Mouse (Mus musculus) limb, embryonic 13.5 days (tissue): ENCODE measurements around the gene Ttyh1. TPM values are rescaled to one million over a fixed set of nuclear protein-coding genes. Genes with fewer than 3 reads are reported as not detected.
A peak's percentile ranks its signal among the peaks of the same experiment; 100 is the strongest.
"Not testable (repeated sequence)": the region's sequence is repeated elsewhere in the genome, so short reads cannot be mapped to it uniquely, and the experiment has no call there.

Experiments
- ATAC-seq: fragments of 200-750 bp; cut with Nextera tagmentation; 2 replicates; pipeline ENCODE4 v1.8.0; 2017; ENCODE audit warnings: low read depth, moderate number of reproducible peaks, moderate TSS enrichment; ENCODE audit not compliant: low FRiP score
- H3K27ac ChIP-seq: fragments of 300-500 bp; sonication (generic); 2 replicates; pipeline ENCODE4 v1.5.1; 2015; ENCODE audit warnings: inconsistent platforms, mild to moderate bottlenecking, moderate library complexity
- H3K27me3 ChIP-seq: fragments of 300-500 bp; sonication (generic); 2 replicates; pipeline ENCODE4 v1.6.1; 2015; ENCODE audit warnings: mild to moderate bottlenecking, inconsistent platforms
- H3K36me3 ChIP-seq: fragments of 300-500 bp; sonication (generic); 2 replicates; pipeline ENCODE4 v1.6.1; 2015; ENCODE audit warnings: inconsistent platforms, mild to moderate bottlenecking, moderate library complexity
- H3K4me1 ChIP-seq: fragments of 300-500 bp; sonication (generic); 2 replicates; pipeline ENCODE4 v1.6.1; 2015; ENCODE audit warnings: inconsistent platforms
- H3K4me2 ChIP-seq: fragments of 300-500 bp; sonication (generic); replicated peaks from 2 replicates; pipeline ENCODE4 v1.6.1; 2015; ENCODE audit warnings: inconsistent platforms, mild to moderate bottlenecking, moderate library complexity
- H3K4me3 ChIP-seq: fragments of 300-500 bp; sonication (generic); 2 replicates; pipeline ENCODE4 v1.5.1; 2015; ENCODE audit warnings: moderate library complexity, mild to moderate bottlenecking, inconsistent platforms
- H3K9ac ChIP-seq: fragments of 300-500 bp; sonication (generic); 2 replicates; pipeline ENCODE4 v1.6.1; 2015; ENCODE audit warnings: mild to moderate bottlenecking, inconsistent platforms
- H3K9me3 ChIP-seq: fragments of 300-500 bp; sonication (generic); 2 replicates; pipeline ENCODE4 v1.6.1; 2016; ENCODE audit warnings: inconsistent platforms
- WGBS: fragments of 180-500 bp; shearing (Covaris S2); methylation state at CpG from one replicate; pipeline ENCODE4 v1.1.7; 2015; 5-methylcytosine and 5-hydroxymethylcytosine counted together
- polyA plus RNA-seq: library from polyadenylated mRNA; unstranded; fragments of >200 nt; fragmentation: Nextera tagmentation; extraction: Ambion mirVana; gene quantifications from 2 replicates; pipeline ENCODE4 v1.2.1, GENCODE M21; 2015

Gene Ttyh1
- polyA plus RNA-seq, 1 experiment from 2014 or later, result 2.3 TPM

- Histone ChIP-seq H3K9me3 (no peaks in the 10 kb centered on the region), H3K4me1 (peaks cover 29% of the 10 kb centered on the region), H3K27me3 (peaks cover 11% of the 10 kb centered on the region), H3K4me3 (no peak overlapping the region), H3K9ac (no peak overlapping the region), H3K4me2 (no peak overlapping the region), H3K27ac (no peak overlapping the region), H3K36me3 (peaks cover 78% of the 10 kb centered on the region)
- ATAC-seq, result no peak
- 91% methylated on average over 23 of the region's 23 CpGs for WGBS
Measured at GRCm38 (mm10) chr7:4146241-4147180, 27.3 kb downstream of the Ttyh1 start.

- Histone ChIP-seq H3K4me3 (no peak overlapping the region), H3K36me3 (peaks cover 72% of the 10 kb centered on the region), H3K4me2 (no peak overlapping the region), H3K9ac (no peak overlapping the region), H3K9me3 (no peaks in the 10 kb centered on the region), H3K27me3 (peaks cover 19% of the 10 kb centered on the region), H3K4me1 (peaks cover 29% of the 10 kb centered on the region), H3K27ac (no peak overlapping the region)
- ATAC-seq, result no peak
- WGBS, result 94% methylated on average over 20 of the region's 20 CpGs
Measured at GRCm38 (mm10) chr7:4147371-4147770, 28.2 kb downstream of the Ttyh1 start.

DNA sequence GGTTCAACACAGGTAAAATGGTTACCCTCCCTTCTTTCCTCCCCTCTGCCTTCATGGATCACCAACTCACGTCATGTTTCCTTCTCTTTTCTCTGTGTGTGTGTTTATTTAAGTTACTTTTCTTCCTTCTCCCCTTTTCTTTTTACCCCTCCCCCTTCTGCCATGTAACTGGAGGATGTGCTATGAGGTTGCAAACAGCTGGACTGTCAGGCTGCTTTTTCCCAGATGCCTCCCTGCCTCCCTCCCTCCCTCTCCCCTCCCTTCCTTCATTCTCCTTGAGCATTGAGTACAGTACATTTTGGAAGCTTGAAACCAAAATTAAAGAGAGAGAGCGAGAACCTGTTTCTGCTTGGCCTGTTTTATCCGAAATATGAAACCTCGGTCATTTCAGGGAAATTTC, 28.6 kb downstream of the Ttyh1 start:
- H3K27ac ChIP-seq, result peak overlapping the region; percentile 89; the same call in 1 of the 2 replicates
- peaks cover 67% of the 10 kb centered on the region for H3K36me3 ChIP-seq

DNA sequence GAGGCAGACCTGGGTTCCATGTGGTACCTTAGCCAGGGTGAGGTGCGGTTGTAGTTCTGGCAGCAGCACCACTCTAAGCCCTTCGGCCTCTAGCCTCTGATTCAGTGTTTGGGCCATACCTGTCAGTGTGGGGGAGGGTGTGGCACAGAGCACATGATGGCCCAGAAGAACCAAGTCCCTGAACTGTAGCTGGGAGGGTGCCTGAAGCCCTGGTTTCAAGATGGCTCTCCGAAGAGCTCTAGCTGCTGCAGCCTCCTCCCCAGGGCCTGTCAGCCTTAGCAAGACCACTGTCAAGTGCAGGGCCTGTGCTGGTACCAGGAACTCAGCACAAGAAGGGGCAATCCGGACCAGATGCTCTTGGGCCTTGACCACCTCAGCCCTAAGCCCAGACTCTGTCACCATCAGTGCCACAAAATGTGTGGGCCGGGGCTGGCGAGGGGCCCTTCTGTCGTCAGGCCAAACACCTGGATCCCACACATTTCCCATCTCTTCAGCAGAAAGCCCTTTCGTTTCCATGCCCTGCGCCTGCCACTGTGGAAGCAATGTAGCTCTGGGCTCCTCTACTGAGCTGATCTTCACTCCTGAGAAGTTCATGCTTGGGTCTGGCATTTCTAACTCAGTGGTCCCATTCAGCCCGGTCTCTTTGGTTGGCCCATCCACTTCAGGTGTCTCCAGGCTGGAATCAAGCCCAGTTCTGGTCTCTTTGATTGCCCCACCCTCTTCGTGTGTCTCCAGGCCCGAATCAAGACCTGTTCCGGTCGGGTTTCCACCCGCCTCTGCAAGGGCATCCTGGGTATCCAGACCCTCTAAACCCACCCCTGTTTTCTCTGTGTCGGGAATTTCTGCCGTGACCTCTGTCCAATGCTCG, 29.4 kb downstream of the Ttyh1 start:
- H3K36me3 ChIP-seq, result peaks cover 60% of the 10 kb centered on the region
- peak overlapping the region; percentile 89 for H3K27ac ChIP-seq
- peak overlapping the region; percentile 88 for H3K4me2 ChIP-seq
- peaks cover 29% of the 10 kb centered on the region for H3K4me1 ChIP-seq
- H3K27me3 ChIP-seq, result peaks cover 22% of the 10 kb centered on the region
- peak overlapping the region; percentile 85 for H3K9ac ChIP-seq
- ATAC-seq, result no peak
- no peaks in the 10 kb centered on the region for H3K9me3 ChIP-seq
- 27% methylated on average over 18 of the region's 18 CpGs for WGBS
- peak overlapping the region; percentile 70 for H3K4me3 ChIP-seq

More for the DNA sequence above, 28.6 kb downstream of the Ttyh1 start:
- no peak for ATAC-seq
- Histone ChIP-seq H3K4me2 (no peak overlapping the region), H3K4me3 (peak overlapping the region; percentile 70; the same call in 1 of the 2 replicates), H3K9ac (no peak overlapping the region), H3K4me1 (peaks cover 29% of the 10 kb centered on the region), H3K9me3 (no peaks in the 10 kb centered on the region), H3K27me3 (peaks cover 22% of the 10 kb centered on the region)
- WGBS, result 85% methylated on average over 4 of the region's 4 CpGs

- under 1% methylated on average over 63 of the region's 64 CpGs for WGBS
- Histone ChIP-seq H3K4me3 (peak overlapping the region; percentile 70), H3K27ac (peak overlapping the region; percentile 89), H3K9me3 (no peaks in the 10 kb centered on the region), H3K36me3 (peaks cover 51% of the 10 kb centered on the region), H3K4me2 (peak overlapping the region; percentile 88), H3K4me1 (peaks cover 29% of the 10 kb centered on the region), H3K9ac (peak overlapping the region; percentile 85), H3K27me3 (peaks cover 22% of the 10 kb centered on the region)
- peak; percentile 66 for ATAC-seq
Measured at GRCm38 (mm10) chr7:4149209-4150054, 30.2 kb downstream of the Ttyh1 start.

- ATAC-seq, result peak; percentile 18; the same call in 1 of the 2 replicates
- peak within 1 kb of the TSS; percentile 89 for H3K27ac ChIP-seq
- no peaks in the 10 kb centered on the region for H3K9me3 ChIP-seq
- H3K9ac ChIP-seq, result peak within 1 kb of the TSS; percentile 85
- H3K27me3 ChIP-seq, result peaks cover 22% of the 10 kb centered on the region
- H3K4me2 ChIP-seq, result peak within 1 kb of the TSS; percentile 88
- WGBS, result 1% methylated on average over 14 of the region's 14 CpGs
- H3K36me3 ChIP-seq, result peaks cover 44% of the 10 kb centered on the region
- peaks cover 29% of the 10 kb centered on the region for H3K4me1 ChIP-seq
- H3K4me3 ChIP-seq, result peak within 1 kb of the TSS; percentile 70
Measured at GRCm38 (mm10) chr7:4150059-4150541, 30.9 kb downstream of the Ttyh1 start, which contains the start of gene Leng9. Gene Leng9, minus strand, starts transcription at chr7:4150374.

GRCm38 (mm10) chr7:4150811-4151221, 31.6 kb downstream of the Ttyh1 start:
- Histone ChIP-seq H3K36me3 (peaks cover 39% of the 10 kb centered on the region), H3K4me3 (peak overlapping the region; percentile 70), H3K27ac (no peak overlapping the region), H3K4me2 (peak overlapping the region; percentile 88), H3K27me3 (peaks cover 22% of the 10 kb centered on the region), H3K9me3 (no peaks in the 10 kb centered on the region), H3K4me1 (peaks cover 29% of the 10 kb centered on the region), H3K9ac (no peak overlapping the region)
- ATAC-seq, result no peak
- 12% methylated on average over 14 of the region's 14 CpGs for WGBS

DNA sequence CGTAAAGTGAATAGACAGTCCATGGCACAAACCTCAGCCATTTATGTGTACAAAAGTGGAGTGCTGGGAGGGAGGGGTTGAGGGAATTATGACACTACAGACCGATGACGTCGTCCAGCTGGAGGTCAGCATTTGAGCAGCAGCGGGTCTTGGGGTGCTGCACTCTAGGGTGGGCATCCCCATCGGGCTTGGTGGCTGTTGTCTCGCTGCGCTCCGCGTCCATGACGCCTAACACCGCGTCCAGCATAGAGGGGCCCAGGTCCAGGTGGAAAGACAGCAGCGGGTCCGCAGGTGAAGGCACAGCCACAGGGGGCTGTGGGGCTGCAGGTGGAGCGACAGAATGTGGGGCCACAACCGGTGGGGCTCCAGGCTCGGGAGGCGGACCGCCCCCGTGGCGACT, 32.0 kb downstream of the Ttyh1 start:
- Histone ChIP-seq H3K9ac (no peak overlapping the region), H3K9me3 (no peaks in the 10 kb centered on the region), H3K4me3 (no peak overlapping the region), H3K27me3 (peaks cover 22% of the 10 kb centered on the region), H3K4me1 (peaks cover 29% of the 10 kb centered on the region), H3K4me2 (peak overlapping the region; percentile 88), H3K27ac (no peak overlapping the region), H3K36me3 (peaks cover 37% of the 10 kb centered on the region)
- WGBS, result 20% methylated on average over 22 of the region's 22 CpGs
- ATAC-seq, result no peak

GRCm38 (mm10) chr7:4154356-4154755, 35.1 kb downstream of the Ttyh1 start:
- Histone ChIP-seq H3K4me1 (peaks cover 18% of the 10 kb centered on the region), H3K4me3 (no peak overlapping the region), H3K9ac (no peak overlapping the region), H3K27ac (peak overlapping the region; percentile 44; the same call in 1 of the 2 replicates), H3K36me3 (peaks cover 15% of the 10 kb centered on the region), H3K4me2 (no peak overlapping the region), H3K27me3 (peaks cover 22% of the 10 kb centered on the region), H3K9me3 (no peaks in the 10 kb centered on the region)
- WGBS, result 74% methylated on average over 5 of the region's 5 CpGs
- no peak for ATAC-seq

GRCm38 (mm10) chr7:4154976-4155375, 35.8 kb downstream of the Ttyh1 start:
- WGBS, result 65% methylated on average over 4 of the region's 4 CpGs

DNA sequence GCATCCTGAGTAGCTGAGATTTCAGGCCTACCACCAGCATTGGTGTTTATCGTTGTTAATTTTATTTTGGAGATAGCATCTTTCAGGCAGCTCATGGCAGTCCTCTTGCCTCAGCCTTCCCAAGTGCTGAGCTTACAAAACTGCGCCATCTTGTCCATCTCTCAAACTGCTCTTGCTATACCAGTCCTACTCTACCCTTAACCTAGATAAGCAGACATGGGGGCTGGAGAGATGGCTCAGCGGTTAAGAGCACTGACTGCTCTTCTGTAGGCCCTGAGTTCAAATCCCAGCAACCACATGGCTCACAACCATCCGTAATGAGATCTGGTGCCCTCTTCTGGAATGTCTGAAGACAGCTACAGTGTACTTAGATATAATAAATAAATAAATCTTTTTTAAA, 42.4 kb downstream of the Ttyh1 start:
- WGBS, result 96% methylated on average over 4 of the region's 4 CpGs
- H3K4me1 ChIP-seq, result peaks cover 21% of the 10 kb centered on the region
- not testable (repeated sequence) for H3K9ac ChIP-seq, H3K4me2 ChIP-seq, ATAC-seq, H3K4me3 ChIP-seq, H3K27me3 ChIP-seq, H3K9me3 ChIP-seq, H3K36me3 ChIP-seq, H3K27ac ChIP-seq

More at GRCm38 (mm10) chr7:4154976-4155375, 35.8 kb downstream of the Ttyh1 start:
- Histone ChIP-seq H3K9ac (no peak overlapping the region), H3K27me3 (peaks cover 22% of the 10 kb centered on the region), H3K9me3 (no peaks in the 10 kb centered on the region), H3K4me3 (no peak overlapping the region), H3K27ac (0 out of 2 replicates have a peak overlapping the region, but pooled peaks have one; percentile 8), H3K4me2 (no peak overlapping the region), H3K36me3 (peaks cover 15% of the 10 kb centered on the region), H3K4me1 (peaks cover 14% of the 10 kb centered on the region)
- no peak for ATAC-seq
